Comparison of ENCODE assay signal across 10 mouse cellular contexts in genomic region chr7:123235449-123235848, GRCm38 (mm10). TPM values are rescaled to one million over a fixed set of nuclear protein-coding genes. Genes with fewer than 3 reads are reported as not detected.
DNase-seq lines count a peak whose midpoint lies in the region; ATAC-seq and TF ChIP-seq lines count a peak whose summit lies in the region.
"Had no signal": no experiment of that assay in that cellular context is flagged by ENCODE, and none has a peak within 500 bp of the region (broad histone marks: within the 10 kb centered on the region; RNA-seq: fewer than 3 reads in every experiment).

No protein-coding gene starts in this region.

- H3K4me1 ChIP-seq in lung, postnatal 0 days (ENCODE audit: insufficient read depth, low read depth, low read length) = no peaks in the 10 kb centered on the region
- H3K4me1 ChIP-seq: limb, embryonic 15.5 days had no signal

- peak; percentile 15 to 59 for DNase-seq in adrenal gland, adult (ENCODE audit: inconsistent age in 2 of 2, low spot score in 1 of 2)
- no peak for DNase-seq in adrenal gland, adult 8-10 months
- DNase-seq in lung, postnatal 0 days (ENCODE audit: low spot score) = peak; percentile 55
- DNase-seq in lung, adult 18-20 months = no peak
- DNase-seq in c-Kit-positive CD71-positive TER-119-positive erythroid progenitor cells, embryonic 14.5 days (ENCODE audit: low spot score) = peak; percentile 12
- DNase-seq in mesoderm, embryonic 11.5 days (ENCODE audit: low read depth, low spot score) = peak; percentile 67
- no peak for DNase-seq in layer of hippocampus, adult 9-10 months (ENCODE audit: low spot score)
- no peak for DNase-seq in frontal cortex, postnatal 36 days (ENCODE audit: low spot score in 2 of 2)
- DNase-seq: cerebellum, adult 18-20 months had no signal

- H3K9me3 ChIP-seq in lung, postnatal 0 days (ENCODE audit: low read length) = no peaks in the 10 kb centered on the region
- H3K9me3 ChIP-seq: limb, embryonic 15.5 days had no signal

- TF ChIP-seq EP300 in lung, postnatal 0 days (IDR thresholded peaks at IDR 0.05) = no peak

- no peaks in the 10 kb centered on the region for H3K36me3 ChIP-seq in lung, postnatal 0 days (ENCODE audit: insufficient read depth, low read length)
- H3K36me3 ChIP-seq: limb, embryonic 15.5 days had no signal

- H3K27me3 ChIP-seq in lung, postnatal 0 days (replicated peaks; ENCODE audit: insufficient read depth, low read length) = no peaks in the 10 kb centered on the region
- H3K27me3 ChIP-seq: limb, embryonic 15.5 days had no signal

- no peak overlapping the region for H3K4me2 ChIP-seq in lung, postnatal 0 days (replicated peaks; ENCODE audit: low read depth, low read length)
- H3K4me2 ChIP-seq: limb, embryonic 15.5 days had no signal

- no peak for ATAC-seq in lung, postnatal 0 days

- H3K9ac ChIP-seq in lung, postnatal 0 days (replicated peaks; ENCODE audit: low read depth) = no peak overlapping the region
- H3K9ac ChIP-seq: limb, embryonic 15.5 days had no signal

- TF ChIP-seq CTCF in lung, postnatal 0 days (IDR thresholded peaks at IDR 0.05) = no peak

- H3K27ac ChIP-seq in lung, postnatal 0 days (ENCODE audit: low read length) = no peak overlapping the region
- H3K27ac ChIP-seq: limb, embryonic 15.5 days had no signal

- H3K4me3 ChIP-seq in lung, postnatal 0 days (ENCODE audit: low read depth, low read length) = no peak overlapping the region
- H3K4me3 ChIP-seq: limb, embryonic 15.5 days had no signal

- 27% methylated on average over 4 of the region's 4 CpGs for WGBS in lung, postnatal 0 days

RNA-seq across cellular contexts. Expression of gene Slc5a11, which starts 20.9 kb away (rescaled TPM):
- under 1 TPM in 1 of 4 experiments, not detected in 3; 0.13 TPM for total RNA-seq in adrenal gland, adult 8-10 months (2022)
- 0.11 TPM in 1 of 2 replicates, not detected in the other for polyA plus RNA-seq in lung, postnatal 0 days (2015; fragmentation: Nextera tagmentation; extraction: Ambion mirVana)
- polyA plus RNA-seq: limb, embryonic 15.5 days had no signal

Comparison
In these comparisons a context has a peak if more than half of its experiments do, and no peak if none do; other contexts are left out.
1. DNase-seq: peak in adrenal gland, adult (2 of 2), lung, postnatal 0 days (single experiment), c-Kit-positive CD71-positive TER-119-positive erythroid progenitor cells, embryonic 14.5 days (single experiment) and mesoderm, embryonic 11.5 days (single experiment); none in adrenal gland, adult 8-10 months (single experiment), lung, adult 18-20 months (0 of 2), layer of hippocampus, adult 9-10 months (single experiment) and frontal cortex, postnatal 36 days (0 of 2).